Comparison of ENCODE assay signal across 10 mouse cellular contexts in genomic region chr10:54072336-54072735, GRCm38 (mm10). TPM values are rescaled to one million over a fixed set of nuclear protein-coding genes. Genes with fewer than 3 reads are reported as not detected.
DNase-seq lines count a peak whose midpoint lies in the region; ATAC-seq and TF ChIP-seq lines count a peak whose summit lies in the region.
"Had no signal": no experiment of that assay in that cellular context is flagged by ENCODE, and none has a peak within 500 bp of the region (broad histone marks: within the 10 kb centered on the region; RNA-seq: fewer than 3 reads in every experiment).

No protein-coding gene starts in this region.

- TF ChIP-seq POLR2A in MEL (IDR thresholded peaks at IDR 0.05; ENCODE audit: control insufficient read depth in 1 of 2, insufficient read depth in 1 of 2, low read depth in 1 of 2, low read length in 2 of 2, poor library complexity in 1 of 2), result no peak
- TF ChIP-seq POLR2A in lung, adult 2 months (IDR thresholded peaks at IDR 0.05; ENCODE audit: borderline replicate concordance, extremely low read depth, low read depth, low read length), result no peak

- TF ChIP-seq RAD21 in MEL (IDR thresholded peaks at IDR 0.05; ENCODE audit: low read depth, low read length), result no peak

- WGBS in hindbrain, embryonic 14.5 days, result 83% methylated on average over 2 of the region's 2 CpGs
- WGBS in hindbrain, embryonic 12.5 days, result 87% methylated on average over 2 of the region's 2 CpGs
- 85% methylated on average over 2 of the region's 2 CpGs for WGBS in embryonic facial prominence, embryonic 14.5 days
- WGBS in liver, postnatal 0 days (ENCODE audit: insufficient replicate concordance), result 76% methylated on average over 2 of the region's 2 CpGs
- WGBS in lung, adult 2 months, result 84% methylated on average over 2 of the region's 2 CpGs

- TF ChIP-seq EP300 in MEL (IDR thresholded peaks at IDR 0.05; ENCODE audit: low read depth in 1 of 2, low read length in 2 of 2), result no peak
- no peak for TF ChIP-seq EP300 in liver, postnatal 0 days (IDR thresholded peaks at IDR 0.05; ENCODE audit: low read depth)

- ATAC-seq in hindbrain, embryonic 14.5 days (ENCODE audit: low FRiP score), result no peak
- no peak for ATAC-seq in hindbrain, embryonic 12.5 days (ENCODE audit: low FRiP score)
- no peak for ATAC-seq in embryonic facial prominence, embryonic 14.5 days (ENCODE audit: low read depth)
- no peak for ATAC-seq in liver, postnatal 0 days
- ATAC-seq: Patski had no signal

- peak overlapping the region; percentile 83; the same call in 1 of the 2 replicates for H3K4me3 ChIP-seq in hindbrain, embryonic 14.5 days (replicated peaks; ENCODE audit: low read length)
- H3K4me3 ChIP-seq in hindbrain, embryonic 12.5 days, result no peak overlapping the region
- H3K4me3 ChIP-seq in MEL (ENCODE audit: control insufficient read depth in 1 of 2, insufficient read depth in 1 of 2, low read depth in 2 of 2, low read length in 2 of 2), result no peak overlapping the region
- H3K4me3 ChIP-seq in embryonic facial prominence, embryonic 14.5 days (ENCODE audit: low read depth, low read length), result no peak overlapping the region
- H3K4me3 ChIP-seq in liver, postnatal 0 days (ENCODE audit: low read depth, low read length), result peak overlapping the region; percentile 78
- no peak overlapping the region for H3K4me3 ChIP-seq in lung, adult 2 months (replicated peaks; ENCODE audit: extremely low read depth, low read depth, low read length)

- peaks cover 14% of the 10 kb centered on the region for H3K27me3 ChIP-seq in hindbrain, embryonic 14.5 days (ENCODE audit: control insufficient read depth, insufficient read depth, low read length)
- peaks cover 7% of the 10 kb centered on the region for H3K27me3 ChIP-seq in hindbrain, embryonic 12.5 days
- no peaks in the 10 kb centered on the region; a peak in 1 of 4 replicates for H3K27me3 ChIP-seq in MEL (ENCODE audit: control insufficient read depth in 1 of 2, insufficient read depth in 2 of 2, low read length in 2 of 2)
- no peaks in the 10 kb centered on the region for H3K27me3 ChIP-seq in embryonic facial prominence, embryonic 14.5 days (replicated peaks; ENCODE audit: control insufficient read depth, insufficient read depth, low read length)
- H3K27me3 ChIP-seq in liver, postnatal 0 days (ENCODE audit: insufficient read depth, low read length), result no peaks in the 10 kb centered on the region
- H3K27me3 ChIP-seq: Patski had no signal

- peak overlapping the region; percentile 99 for H3K4me2 ChIP-seq in hindbrain, embryonic 14.5 days (replicated peaks)
- H3K4me2 ChIP-seq in hindbrain, embryonic 12.5 days (replicated peaks), result no peak overlapping the region
- H3K4me2 ChIP-seq in embryonic facial prominence, embryonic 14.5 days (ENCODE audit: low read depth, low read length), result peak overlapping the region; percentile 98
- peak overlapping the region; percentile 89 for H3K4me2 ChIP-seq in liver, postnatal 0 days (ENCODE audit: low read depth, low read length)

- H3K4me1 ChIP-seq in hindbrain, embryonic 14.5 days (replicated peaks; ENCODE audit: control insufficient read depth, insufficient read depth, low read length), result peaks cover 13% of the 10 kb centered on the region; the same call in 1 of the 2 replicates
- peaks cover 10% of the 10 kb centered on the region for H3K4me1 ChIP-seq in hindbrain, embryonic 12.5 days
- peaks cover 0 to 19% of the 10 kb centered on the region in 2 experiments; a peak in 2 of 4 replicates for H3K4me1 ChIP-seq in MEL (ENCODE audit: control insufficient read depth in 1 of 2, insufficient read depth in 2 of 2, low read length in 2 of 2)
- H3K4me1 ChIP-seq in embryonic facial prominence, embryonic 14.5 days (ENCODE audit: control insufficient read depth, insufficient read depth, low read length), result peaks cover 18% of the 10 kb centered on the region
- peaks cover 15% of the 10 kb centered on the region for H3K4me1 ChIP-seq in liver, postnatal 0 days (ENCODE audit: insufficient read depth)
- peaks cover 7% of the 10 kb centered on the region for H3K4me1 ChIP-seq in lung, adult 2 months (ENCODE audit: control insufficient read depth, insufficient read depth, low read length)

- no peak overlapping the region for H3K9ac ChIP-seq in hindbrain, embryonic 14.5 days
- no peak overlapping the region for H3K9ac ChIP-seq in hindbrain, embryonic 12.5 days
- no peak overlapping the region for H3K9ac ChIP-seq in MEL (ENCODE audit: control insufficient read depth, low read depth, low read length, poor library complexity, severe bottlenecking)
- H3K9ac ChIP-seq in embryonic facial prominence, embryonic 14.5 days (ENCODE audit: low read depth, low read length), result no peak overlapping the region
- peak overlapping the region; percentile 83 for H3K9ac ChIP-seq in liver, postnatal 0 days (replicated peaks)

- peaks cover 8% of the 10 kb centered on the region; the same call in 1 of the 2 replicates for H3K79me2 ChIP-seq in MEL (ENCODE audit: control insufficient read depth, insufficient read depth, low read length, poor library complexity)

- no peak for DNase-seq in hindbrain, embryonic 14.5 days (ENCODE audit: low spot score)
- peak; percentile 8 for DNase-seq in MEL (ENCODE audit: low read depth, low spot score)
- no peak for DNase-seq in embryonic facial prominence, embryonic 14.5 days (ENCODE audit: low spot score)
- no peak for DNase-seq in liver, postnatal 0 days
- DNase-seq in urinary bladder, postnatal 14 days (ENCODE audit: low spot score), result no peak
- DNase-seq in lung, adult 2 months, result no peak
- DNase-seq: right cerebral cortex, postnatal 4 days; thymus, postnatal 4 days had no signal

- TF ChIP-seq CTCF in MEL (IDR thresholded peaks at IDR 0.05 in 2 of 3, conservative IDR thresholded peaks at IDR 0.05 in 1 of 3; ENCODE audit: control insufficient read depth in 1 of 3, insufficient read depth in 1 of 3, low read depth in 2 of 3, low read length in 3 of 3, poor library complexity in 1 of 3, severe bottlenecking in 1 of 3), result no peak
- no peak for TF ChIP-seq CTCF in liver, postnatal 0 days (IDR thresholded peaks at IDR 0.05; ENCODE audit: low read depth)
- TF ChIP-seq CTCF in lung, adult 2 months (IDR thresholded peaks at IDR 0.05; ENCODE audit: insufficient read depth, low read length), result no peak

- no peak overlapping the region for H3K27ac ChIP-seq in hindbrain, embryonic 14.5 days
- no peak overlapping the region for H3K27ac ChIP-seq in hindbrain, embryonic 12.5 days
- H3K27ac ChIP-seq in MEL (ENCODE audit: control insufficient read depth, low read depth, low read length), result no peak overlapping the region
- H3K27ac ChIP-seq in embryonic facial prominence, embryonic 14.5 days (replicated peaks; ENCODE audit: low read depth, low read length), result no peak overlapping the region
- H3K27ac ChIP-seq in liver, postnatal 0 days (ENCODE audit: low read depth), result peak overlapping the region; percentile 89

- H3K9me3 ChIP-seq in hindbrain, embryonic 14.5 days (ENCODE audit: control insufficient read depth, low read length), result no peaks in the 10 kb centered on the region
- H3K9me3 ChIP-seq in hindbrain, embryonic 12.5 days (replicated peaks), result no peaks in the 10 kb centered on the region
- no peaks in the 10 kb centered on the region for H3K9me3 ChIP-seq in MEL (replicated peaks; ENCODE audit: insufficient read depth, low read length)
- no peaks in the 10 kb centered on the region for H3K9me3 ChIP-seq in embryonic facial prominence, embryonic 14.5 days (ENCODE audit: control insufficient read depth, low read length)
- H3K9me3 ChIP-seq in liver, postnatal 0 days (ENCODE audit: low read length), result no peaks in the 10 kb centered on the region

- H3K36me3 ChIP-seq in hindbrain, embryonic 14.5 days (replicated peaks; ENCODE audit: control insufficient read depth, insufficient read depth), result no peaks in the 10 kb centered on the region
- H3K36me3 ChIP-seq in hindbrain, embryonic 12.5 days, result no peaks in the 10 kb centered on the region
- H3K36me3 ChIP-seq in MEL (ENCODE audit: control insufficient read depth in 1 of 2, insufficient read depth in 2 of 2, low read length in 2 of 2), result peaks cover 0 to 4% of the 10 kb centered on the region in 2 experiments; a peak in 1 of 4 replicates
- H3K36me3 ChIP-seq in embryonic facial prominence, embryonic 14.5 days (ENCODE audit: control insufficient read depth, insufficient read depth, low read length), result no peaks in the 10 kb centered on the region
- H3K36me3 ChIP-seq in liver, postnatal 0 days (replicated peaks; ENCODE audit: insufficient read depth, low read length), result 0 out of 2 replicates have a peak, but pooled peaks cover 7% of the 10 kb centered on the region

TF ChIP-seq in MEL, 35 proteins besides CTCF, POLR2A, EP300 and RAD21 (continues in another document):
- TF ChIP-seq USF2 (IDR thresholded peaks at IDR 0.05; ENCODE audit: borderline replicate concordance in 1 of 2, insufficient read depth in 1 of 2, low read depth in 1 of 2, low read length in 2 of 2) (no peak), POLR2AphosphoS5 (IDR thresholded peaks at IDR 0.05; ENCODE audit: borderline replicate concordance, low read depth, low read length) (no peak), BHLHE40 (IDR thresholded peaks at IDR 0.05; ENCODE audit: borderline replicate concordance, low read depth, low read length) (no peak), TBP (IDR thresholded peaks at IDR 0.05; ENCODE audit: low read depth, low read length) (no peak), NRF1 (IDR thresholded peaks at IDR 0.05; ENCODE audit: insufficient read depth, low read depth, low read length, poor library complexity, severe bottlenecking) (no peak), ZC3H11A (IDR thresholded peaks at IDR 0.05; ENCODE audit: low read depth, low read length) (no peak), UBTF (IDR thresholded peaks at IDR 0.05; ENCODE audit: borderline replicate concordance, insufficient read depth, low read depth, low read length) (no peak), RCOR1 (IDR thresholded peaks at IDR 0.05; ENCODE audit: low read depth, low read length) (no peak), ZNF384 (IDR thresholded peaks at IDR 0.05; ENCODE audit: low read depth, low read length) (no peak), SMC3 (IDR thresholded peaks at IDR 0.05; ENCODE audit: low read depth, low read length) (no peak), TCF12 (IDR thresholded peaks at IDR 0.05; ENCODE audit: low read depth, low read length) (no peak), ETS1 (IDR thresholded peaks at IDR 0.05; ENCODE audit: low read depth, low read length) (no peak)

RNA-seq across cellular contexts. Expression of gene Man1a, which starts 4.1 kb away (rescaled TPM):
- 7.6 and 7.9 TPM in 2 replicates for polyA plus RNA-seq in hindbrain, embryonic 14.5 days (2014; fragmentation: Nextera tagmentation; extraction: Ambion mirVana)
- 5.3 and 6.4 TPM in 2 replicates for polyA plus RNA-seq in hindbrain, embryonic 12.5 days (2016; fragmentation: Nextera tagmentation; extraction: Ambion mirVana)
- 5.3 and 7.3 TPM in 2 replicates for total RNA-seq in MEL (2012; rRNA removed)
- 1 to 10 TPM in 1 of 2 experiments, not detected in 1; 5.8 TPM for polyA plus RNA-seq in MEL (2012; ENCODE audit: insufficient read depth in 1 of 2, insufficient read length in 2 of 2, low read depth in 1 of 2, low replicate concordance in 2 of 2, missing spikeins in 1 of 2)
- polyA plus RNA-seq in embryonic facial prominence, embryonic 14.5 days (2014; fragmentation: Nextera tagmentation; extraction: Ambion mirVana), result 11.3 and 12.8 TPM in 2 replicates
- 13.2 and 15.2 TPM in 2 replicates for polyA plus RNA-seq in liver, postnatal 0 days (2015; fragmentation: Nextera tagmentation; extraction: Ambion mirVana)
- 13.2 and 15.1 TPM in 2 replicates for polyA plus RNA-seq in lung, adult 2 months (2012; rRNA removed)

Comparison
In these comparisons a context has a peak if more than half of its experiments do, and no peak if none do; other contexts are left out.
1. H3K4me3 ChIP-seq: peak in hindbrain, embryonic 14.5 days (single experiment) and liver, postnatal 0 days (single experiment); none in hindbrain, embryonic 12.5 days (single experiment), MEL (0 of 2), embryonic facial prominence, embryonic 14.5 days (single experiment) and lung, adult 2 months (single experiment).